Mouse (Mus musculus) limb, embryonic 10.5 days (tissue): Measurements from ENCODE around the gene Slc35c1. TPM values are rescaled to one million over a fixed set of nuclear protein-coding genes. Genes with fewer than 3 reads are reported as not detected.

Experiments used
- DNase-seq: peaks from one replicate; pipeline ENCODE4 v3.0.0-alpha.2; 2017; ENCODE audit warnings: low spot score
- H3K27ac ChIP-seq: fragments of 300-500 bp; sonication (generic); 2 replicates; pipeline ENCODE4 v1.5.1; 2016; ENCODE audit warnings: mild to moderate bottlenecking
- H3K27me3 ChIP-seq: fragments of 300-500 bp; sonication (generic); 2 replicates; pipeline ENCODE4 v1.6.1; 2016; ENCODE audit warnings: low read depth, mild to moderate bottlenecking; ENCODE audit not compliant: poor library complexity, severe bottlenecking
- H3K36me3 ChIP-seq: fragments of 300-500 bp; sonication (generic); 2 replicates; pipeline ENCODE4 v1.6.1; 2016; ENCODE audit warnings: mild to moderate bottlenecking, moderate library complexity
- H3K4me1 ChIP-seq: fragments of 300-500 bp; sonication (generic); 2 replicates; pipeline ENCODE4 v1.6.1; 2016
- H3K4me3 ChIP-seq: fragments of 300-500 bp; sonication (generic); 2 replicates; pipeline ENCODE4 v1.5.1; 2016; ENCODE audit warnings: mild to moderate bottlenecking, moderate library complexity
- H3K9me3 ChIP-seq: fragments of 300-500 bp; sonication (generic); replicated peaks from 2 replicates; pipeline ENCODE4 v1.6.1; 2016; ENCODE audit warnings: mild to moderate bottlenecking
- WGBS: fragments of 180-500 bp; shearing (Covaris S2); methylation state at CpG from one replicate; pipeline ENCODE4 v1.1.7; 2016; 5-methylcytosine and 5-hydroxymethylcytosine counted together
- polyA plus RNA-seq: library from polyadenylated mRNA; unstranded; fragments of >200 nt; fragmentation: Nextera tagmentation; extraction: Ambion mirVana; gene quantifications from 2 replicates; pipeline ENCODE4 v1.2.1, GENCODE M21; 2016

Slc35c1 gene
- polyA plus RNA-seq, 1 experiment from 2014 or later = 11.1 TPM

DNA sequence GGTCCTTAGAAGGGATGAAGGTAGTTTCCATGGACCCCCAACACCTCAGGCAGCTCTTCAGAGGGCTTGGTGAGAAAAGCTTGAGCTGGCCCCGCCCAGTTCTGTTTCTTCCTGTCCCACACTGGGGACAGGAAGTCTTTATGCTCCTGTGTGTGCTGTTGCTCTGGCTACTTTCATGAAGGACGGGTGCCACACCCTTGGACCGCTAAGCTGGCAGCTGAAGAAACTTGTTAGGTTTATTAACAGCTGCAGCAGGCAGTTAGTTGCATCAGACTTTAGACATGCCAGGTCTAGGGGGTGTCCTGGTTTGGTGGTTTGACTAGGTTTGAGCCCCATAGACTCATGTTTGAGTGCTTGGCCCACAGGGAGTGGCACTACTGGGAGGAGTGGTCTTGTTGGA, 4.4 kb upstream of the Slc35c1 start:
- H3K9me3 ChIP-seq = no peaks in the 10 kb centered on the region
- no peaks in the 10 kb centered on the region for H3K36me3 ChIP-seq
- H3K4me3 ChIP-seq = no peak overlapping the region
- peaks cover 9% of the 10 kb centered on the region for H3K4me1 ChIP-seq
- WGBS = 80% methylated on average over 3 of the region's 3 CpGs
- H3K27me3 ChIP-seq = peaks cover 32% of the 10 kb centered on the region
- H3K27ac ChIP-seq = no peak overlapping the region
- no peak for DNase-seq

DNA sequence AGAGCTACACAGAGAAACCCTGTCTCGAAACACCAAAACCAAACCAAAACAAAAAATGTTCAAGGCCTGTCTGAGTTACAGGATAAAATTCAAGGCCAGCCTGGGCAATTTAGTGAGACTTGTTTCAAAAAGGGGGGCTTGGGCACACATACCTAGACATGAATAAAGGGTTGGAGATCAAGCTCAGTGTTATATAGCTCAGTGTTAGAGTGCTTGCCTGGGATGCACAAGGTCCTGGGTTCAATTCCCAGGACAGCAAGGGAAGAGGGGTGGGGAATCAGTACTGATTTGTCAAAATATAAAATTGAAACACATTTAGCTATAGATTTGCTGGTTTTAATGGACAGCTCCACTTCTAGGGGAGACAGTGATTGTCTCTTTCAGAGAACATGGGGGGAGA, 877 bp upstream of the Slc35c1 start:
- Histone ChIP-seq H3K4me3 (no peak overlapping the region), H3K36me3 (no peaks in the 10 kb centered on the region), H3K27ac (no peak overlapping the region), H3K27me3 (peaks cover 34% of the 10 kb centered on the region), H3K9me3 (no peaks in the 10 kb centered on the region), H3K4me1 (peaks cover 38% of the 10 kb centered on the region)
- DNase-seq = no peak
- WGBS = 84% methylated on average over 1 of the region's 1 CpGs

DNA sequence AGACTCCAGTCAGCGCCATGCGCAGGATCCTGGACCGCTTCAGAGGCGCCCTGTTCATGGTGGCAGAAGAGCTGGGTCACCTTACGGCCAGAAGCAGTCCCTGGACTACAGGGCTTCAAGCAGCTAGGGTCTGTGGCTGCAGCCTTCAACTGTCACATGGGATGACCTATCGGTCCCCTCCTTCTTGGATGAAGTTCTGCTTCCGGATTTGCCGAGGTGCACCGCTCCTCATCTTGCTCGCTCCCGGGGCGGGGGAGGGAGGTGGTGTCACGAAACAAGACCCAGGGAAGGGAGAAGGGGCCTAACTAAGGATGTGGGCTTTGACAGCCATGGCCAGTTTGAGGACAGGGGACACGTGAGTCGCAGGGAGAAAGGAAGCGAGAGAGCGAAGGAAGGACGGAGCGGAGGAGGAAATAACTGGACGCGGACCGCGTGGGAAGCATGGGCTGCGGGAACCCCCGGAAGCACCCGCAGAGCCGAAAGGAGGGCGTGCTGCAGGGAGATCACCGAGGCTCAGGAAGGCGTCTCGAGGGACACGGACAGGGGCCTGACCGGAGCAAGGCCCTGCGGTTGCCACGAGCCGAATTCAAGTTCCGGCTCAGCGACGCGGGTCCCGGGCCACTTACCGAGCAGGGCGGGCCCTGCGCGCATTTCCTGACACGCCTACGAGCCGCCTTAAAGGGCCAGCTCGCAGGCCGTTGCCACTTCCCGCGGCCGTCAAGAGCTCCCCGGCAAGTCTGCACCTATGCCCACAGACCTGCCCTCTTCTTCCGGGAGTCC, 1.0 kb downstream of the Slc35c1 start:
- Histone ChIP-seq H3K4me1 (peaks cover 46% of the 10 kb centered on the region), H3K9me3 (no peaks in the 10 kb centered on the region), H3K4me3 (peak overlapping the region; percentile 85), H3K27me3 (peaks cover 34% of the 10 kb centered on the region), H3K36me3 (peaks cover 5% of the 10 kb centered on the region), H3K27ac (peak overlapping the region; percentile 84)
- peak; percentile 87 for DNase-seq
- 0% methylated on average over 55 of the region's 55 CpGs for WGBS

DNA sequence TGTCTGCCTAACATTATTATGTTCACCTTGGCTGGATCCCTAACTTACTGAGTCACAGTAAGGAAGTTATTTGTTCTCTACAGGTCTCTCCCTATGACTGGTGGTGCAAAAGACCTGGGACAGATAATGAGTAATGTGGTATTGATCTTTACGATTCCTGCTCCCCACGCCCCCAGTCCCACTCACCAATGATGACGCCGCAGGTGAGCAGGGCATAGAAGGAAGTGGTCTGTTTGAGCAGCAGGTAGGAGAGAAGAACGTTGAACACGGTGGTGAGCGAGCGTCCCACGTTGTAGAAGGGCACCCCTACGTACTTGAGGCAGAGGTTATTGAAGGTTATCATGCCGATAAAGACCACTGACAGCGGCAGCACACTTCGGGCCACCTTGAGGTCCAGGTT, 1.9 kb downstream of the Slc35c1 start:
- Histone ChIP-seq H3K4me3 (peak overlapping the region; percentile 85), H3K27ac (no peak overlapping the region), H3K4me1 (peaks cover 46% of the 10 kb centered on the region), H3K27me3 (peaks cover 34% of the 10 kb centered on the region), H3K36me3 (peaks cover 14% of the 10 kb centered on the region), H3K9me3 (no peaks in the 10 kb centered on the region)
- DNase-seq = no peak
- WGBS = 69% methylated on average over 13 of the region's 13 CpGs

DNA sequence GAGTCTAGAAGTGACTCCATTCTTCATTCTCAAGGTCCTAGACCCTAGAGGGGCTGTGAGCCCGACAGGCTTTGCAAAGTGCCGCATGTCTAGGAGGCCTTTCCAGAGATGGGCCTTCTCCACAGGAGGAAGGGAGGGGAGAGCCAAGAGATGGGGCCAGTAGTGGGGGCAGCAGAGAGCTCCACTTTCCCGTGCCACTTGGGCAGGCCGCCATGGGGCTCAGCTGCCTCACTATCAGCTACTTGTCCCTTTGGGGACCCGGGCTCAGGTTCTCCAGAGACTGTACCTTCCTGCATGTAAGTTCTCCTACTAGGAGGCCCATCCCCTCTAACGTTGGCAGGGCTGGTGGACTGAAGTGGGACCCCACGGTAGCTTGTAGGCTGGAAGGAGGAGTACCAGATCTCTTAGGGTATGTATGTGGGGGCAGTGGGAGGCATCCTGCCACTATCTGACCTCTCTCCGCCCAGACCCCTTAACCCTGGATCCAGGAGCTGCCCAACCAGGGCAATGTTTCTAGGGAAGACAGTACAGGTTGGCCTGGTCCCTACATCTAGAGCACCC, 3.3 kb downstream of the Slc35c1 start:
- H3K4me3 ChIP-seq = 0 out of 2 replicates have a peak overlapping the region, but pooled peaks have one; percentile 3
- H3K27ac ChIP-seq = no peak overlapping the region
- peaks cover 26% of the 10 kb centered on the region for H3K27me3 ChIP-seq
- 77% methylated on average over 8 of the region's 8 CpGs for WGBS
- peaks cover 48% of the 10 kb centered on the region for H3K4me1 ChIP-seq
- peaks cover 25% of the 10 kb centered on the region for H3K36me3 ChIP-seq
- H3K9me3 ChIP-seq = no peaks in the 10 kb centered on the region
- DNase-seq = no peak

DNA sequence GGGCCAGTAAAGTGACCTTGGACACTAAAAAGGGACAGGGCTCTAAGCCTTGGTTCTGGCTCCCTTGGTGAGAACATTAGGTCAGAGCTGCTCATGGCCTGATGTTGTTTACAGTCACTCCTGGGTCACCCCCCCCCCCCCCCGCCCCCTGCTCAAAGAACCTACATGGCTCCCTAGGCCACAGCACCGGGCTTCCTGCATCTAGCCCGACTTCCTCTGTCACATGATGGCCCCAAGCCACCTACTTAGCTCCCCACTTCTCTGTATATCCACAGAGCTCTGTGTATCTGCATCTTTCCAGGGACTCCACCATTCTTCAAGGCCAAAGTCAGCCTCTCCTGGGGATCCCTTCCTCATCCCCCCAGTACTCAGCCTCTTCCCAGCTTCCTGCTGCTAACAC, 4.6 kb downstream of the Slc35c1 start:
- no peaks in the 10 kb centered on the region for H3K9me3 ChIP-seq
- WGBS = 50% methylated on average over 3 of the region's 3 CpGs
- peaks cover 12% of the 10 kb centered on the region for H3K27me3 ChIP-seq
- DNase-seq = no peak
- H3K4me3 ChIP-seq = no peak overlapping the region
- H3K4me1 ChIP-seq = peaks cover 49% of the 10 kb centered on the region
- H3K36me3 ChIP-seq = peaks cover 25% of the 10 kb centered on the region
- no peak overlapping the region for H3K27ac ChIP-seq

DNA sequence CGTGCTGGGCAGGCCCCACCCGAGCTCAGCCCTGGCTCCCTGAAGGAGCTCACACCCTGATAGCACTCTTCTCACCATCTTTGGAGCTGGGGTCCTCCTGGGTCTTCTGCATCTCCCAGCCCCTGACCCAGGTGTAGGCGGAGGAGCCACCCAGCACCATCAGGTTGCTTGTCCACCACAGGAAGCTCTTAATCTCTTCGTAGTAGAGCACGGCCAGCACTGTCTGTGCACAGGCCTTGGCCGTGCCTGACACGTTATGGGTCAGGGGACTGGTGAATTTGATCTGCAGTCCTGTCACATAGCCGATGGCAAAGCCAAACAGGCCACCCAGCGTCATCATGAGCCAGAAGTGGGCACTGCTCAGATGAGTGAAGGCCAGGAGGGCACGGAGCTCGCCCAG, 6.2 kb downstream of the Slc35c1 start:
- H3K27ac ChIP-seq = no peak overlapping the region
- H3K36me3 ChIP-seq = peaks cover 25% of the 10 kb centered on the region
- no peaks in the 10 kb centered on the region for H3K9me3 ChIP-seq
- DNase-seq = no peak
- no peaks in the 10 kb centered on the region for H3K27me3 ChIP-seq
- H3K4me3 ChIP-seq = no peak overlapping the region
- WGBS = 94% methylated on average over 11 of the region's 11 CpGs
- peaks cover 40% of the 10 kb centered on the region for H3K4me1 ChIP-seq

DNA sequence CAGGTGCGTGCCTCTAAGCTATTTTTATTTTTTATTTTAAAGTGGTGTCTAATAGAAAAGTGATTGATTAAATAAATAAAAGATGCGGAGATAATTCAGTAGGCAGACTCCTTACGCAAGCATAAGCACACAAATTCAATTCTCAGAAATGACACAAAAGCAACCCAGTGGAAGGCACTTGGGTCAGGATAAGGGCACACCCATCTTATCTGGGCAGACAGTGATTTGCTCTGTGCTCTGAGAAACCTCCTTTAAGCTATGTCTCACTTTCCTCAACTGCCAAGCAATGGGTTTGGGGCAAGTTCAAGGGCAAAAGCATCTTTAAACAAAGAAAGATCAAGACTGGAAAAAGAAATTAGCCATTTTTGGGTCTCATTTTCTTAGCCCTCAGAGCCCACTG, 9.2 kb downstream of the Slc35c1 start:
- WGBS = 94% methylated on average over 3 of the region's 3 CpGs
- H3K27me3 ChIP-seq = no peaks in the 10 kb centered on the region
- H3K4me3 ChIP-seq = no peak overlapping the region
- no peak overlapping the region for H3K27ac ChIP-seq
- no peak for DNase-seq
- H3K36me3 ChIP-seq = peaks cover 25% of the 10 kb centered on the region
- peaks cover 17% of the 10 kb centered on the region; the same call in 1 of the 2 replicates for H3K4me1 ChIP-seq
- no peaks in the 10 kb centered on the region for H3K9me3 ChIP-seq

DNA sequence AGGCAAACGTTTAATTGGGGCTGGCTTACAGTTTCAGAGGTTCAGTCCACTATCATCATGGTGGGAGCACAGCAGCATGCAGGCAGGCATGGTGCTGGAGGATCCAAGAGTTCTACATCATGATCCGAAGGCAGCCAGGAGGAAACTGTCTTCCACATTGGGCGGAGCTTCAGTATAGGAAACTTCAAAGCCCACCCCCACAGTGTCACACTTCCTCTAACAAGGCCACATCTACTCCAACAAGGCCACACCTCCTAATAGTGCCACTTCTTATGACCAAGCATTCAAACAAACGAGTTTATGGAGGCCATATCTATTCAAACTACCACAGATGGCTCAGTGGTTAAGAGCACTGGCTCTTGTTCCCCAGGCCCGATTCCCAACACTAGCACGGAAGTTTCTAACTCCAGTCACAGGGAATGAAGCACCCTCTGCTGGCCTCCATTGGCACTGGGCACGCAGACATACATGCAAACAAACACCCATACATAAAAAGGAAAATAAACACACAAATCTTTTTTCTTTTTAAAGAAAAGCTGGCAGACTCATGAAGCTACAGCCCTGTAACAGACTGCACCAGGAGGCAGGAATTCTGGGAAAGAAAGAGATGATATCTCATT, 13.1 kb downstream of the Slc35c1 start:
- 65% methylated on average over 7 of the region's 7 CpGs for WGBS
- H3K27me3 ChIP-seq = no peaks in the 10 kb centered on the region
- no peak for DNase-seq

DNA sequence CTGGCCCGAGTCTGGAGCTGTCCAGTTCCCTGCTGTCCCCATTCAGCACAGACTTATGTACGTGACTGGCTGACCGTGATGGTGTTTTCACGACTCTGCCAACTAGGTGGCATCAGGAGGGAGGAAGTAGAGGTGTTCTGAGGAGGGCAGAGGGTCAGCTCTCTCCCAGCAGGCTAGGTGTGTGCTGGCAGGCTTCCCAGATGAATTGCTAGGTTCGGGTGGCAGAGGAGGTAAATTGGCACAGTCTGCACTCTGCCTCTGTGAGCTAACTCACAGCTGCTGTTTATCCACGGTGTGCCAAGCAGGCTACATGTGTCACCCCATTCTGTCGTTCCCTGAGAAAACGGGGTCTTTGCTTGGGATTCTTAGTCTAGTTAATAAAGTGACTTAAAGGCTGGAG, 13.7 kb downstream of the Slc35c1 start:
- no peaks in the 10 kb centered on the region for H3K36me3 ChIP-seq
- H3K4me1 ChIP-seq = peaks cover 10% of the 10 kb centered on the region; the same call in 1 of the 2 replicates
- no peaks in the 10 kb centered on the region for H3K27me3 ChIP-seq
- no peak overlapping the region for H3K4me3 ChIP-seq
- no peak overlapping the region for H3K27ac ChIP-seq
- WGBS = 85% methylated on average over 8 of the region's 8 CpGs
- DNase-seq = no peak
- no peaks in the 10 kb centered on the region for H3K9me3 ChIP-seq

More for the DNA sequence above, 13.1 kb downstream of the Slc35c1 start:
- Histone ChIP-seq H3K36me3 (0 out of 2 replicates have a peak, but pooled peaks cover 1% of the 10 kb centered on the region), H3K27ac (no peak overlapping the region), H3K9me3 (no peaks in the 10 kb centered on the region), H3K4me1 (peaks cover 13% of the 10 kb centered on the region; the same call in 1 of the 2 replicates), H3K4me3 (no peak overlapping the region)

DNA sequence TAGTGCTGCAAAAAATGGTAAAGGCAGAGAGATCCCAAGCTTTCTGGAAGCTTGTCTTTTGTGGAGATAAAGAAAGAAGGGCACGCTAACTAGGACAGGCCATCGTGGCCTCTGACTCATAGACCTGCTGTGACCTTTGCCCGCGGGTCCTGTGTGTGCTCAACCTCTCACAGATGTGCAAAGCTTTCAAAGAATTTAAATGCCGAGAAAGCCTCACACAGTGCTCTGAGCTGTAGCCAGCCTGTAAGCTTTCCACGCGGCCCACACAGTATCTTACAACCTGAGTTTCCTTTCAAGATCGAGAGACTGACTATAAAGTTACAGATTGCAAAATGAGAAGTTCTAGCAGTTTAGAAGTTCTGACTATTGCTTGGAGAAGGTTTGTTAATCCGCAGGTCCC, 14.4 kb downstream of the Slc35c1 start:
- H3K36me3 ChIP-seq = no peaks in the 10 kb centered on the region
- no peak overlapping the region for H3K4me3 ChIP-seq
- no peaks in the 10 kb centered on the region for H3K27me3 ChIP-seq
- H3K4me1 ChIP-seq = peaks cover 10% of the 10 kb centered on the region; the same call in 1 of the 2 replicates
- WGBS = 47% methylated on average over 9 of the region's 9 CpGs
- no peak overlapping the region for H3K27ac ChIP-seq
- no peak for DNase-seq
- no peaks in the 10 kb centered on the region for H3K9me3 ChIP-seq

DNA sequence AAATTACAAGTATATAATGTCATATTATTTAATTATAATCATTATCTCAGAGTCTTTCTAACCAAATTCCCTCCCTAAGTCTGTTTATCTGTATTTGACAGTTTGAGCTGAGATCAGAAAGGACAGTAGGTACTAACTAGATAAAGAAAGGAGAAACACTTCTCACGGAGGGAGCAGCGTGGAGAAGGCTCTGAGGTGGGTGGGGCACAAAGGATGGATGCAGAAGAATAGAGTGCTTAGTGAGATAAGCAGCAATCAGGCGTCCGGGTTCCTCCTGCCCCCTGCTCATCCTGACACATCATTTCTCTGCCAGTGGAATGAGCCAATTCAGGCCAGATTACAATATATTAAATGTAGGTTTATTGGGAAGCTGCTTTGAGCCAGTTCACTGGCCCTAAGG, 16.0 kb downstream of the Slc35c1 start:
- DNase-seq = no peak
- Histone ChIP-seq H3K27ac (no peak overlapping the region), H3K27me3 (0 out of 2 replicates have a peak, but pooled peaks cover 10% of the 10 kb centered on the region), H3K36me3 (no peaks in the 10 kb centered on the region), H3K4me1 (peaks cover 10% of the 10 kb centered on the region; the same call in 1 of the 2 replicates), H3K4me3 (no peak overlapping the region), H3K9me3 (no peaks in the 10 kb centered on the region)
- 59% methylated on average over 4 of the region's 4 CpGs for WGBS

DNA sequence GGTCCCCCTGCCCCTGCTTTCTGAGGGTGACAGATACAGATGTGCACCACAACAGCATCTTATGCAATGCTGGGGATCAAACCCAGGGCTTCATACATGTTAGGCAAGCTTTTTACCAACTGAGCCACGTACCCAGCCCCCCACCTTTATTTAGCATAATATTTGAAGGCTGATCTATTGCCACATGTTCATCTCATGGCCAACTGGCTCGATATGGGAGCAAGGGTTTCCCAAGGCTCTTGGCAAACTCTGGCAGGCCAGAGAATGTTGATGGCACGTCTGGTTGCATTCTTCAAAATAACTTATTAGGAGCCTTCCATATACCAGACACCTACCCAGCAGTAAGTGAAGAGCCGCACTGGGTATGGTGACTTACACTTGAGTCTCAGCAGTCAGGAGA, 17.0 kb downstream of the Slc35c1 start:
- 83% methylated on average over 4 of the region's 4 CpGs for WGBS
- H3K9me3 ChIP-seq = no peaks in the 10 kb centered on the region
- 0 out of 2 replicates have a peak, but pooled peaks cover 10% of the 10 kb centered on the region for H3K27me3 ChIP-seq
- H3K36me3 ChIP-seq = no peaks in the 10 kb centered on the region
- no peak overlapping the region for H3K4me3 ChIP-seq
- H3K27ac ChIP-seq = no peak overlapping the region
- H3K4me1 ChIP-seq = peaks cover 10% of the 10 kb centered on the region; the same call in 1 of the 2 replicates
- DNase-seq = no peak
